Mouse (Mus musculus): ENCODE results near the gene Ccdc115. TPM values are rescaled to one million over a fixed set of nuclear protein-coding genes. Genes with fewer than 3 reads are reported as not detected.
A peak's percentile ranks its signal among the peaks of the same experiment; 100 is the strongest.

Ccdc115 gene
- polyA plus RNA-seq, 1 experiment from 2014 or later = 60.2 TPM

GRCm38 (mm10) chr1:34387346-34388327 lies 51.8 kb downstream of the Ccdc115 start:
- Histone ChIP-seq H3K27ac (no peak overlapping the region), H3K27me3 (ENCODE audit: insufficient read depth, poor library complexity, severe bottlenecking) (no peaks in the 10 kb centered on the region), H3K4me1 (peaks cover 8% of the 10 kb centered on the region; the same call in 1 of the 2 replicates), H3K36me3 (no peaks in the 10 kb centered on the region), H3K9me3 (no peaks in the 10 kb centered on the region), H3K4me3 (no peak overlapping the region)
- peak; percentile 76 for DNase-seq (ENCODE audit: low spot score)
- 67% methylated on average over 12 of the region's 12 CpGs for WGBS

Small RNA genes lying within 50 kb of the gene (microRNA-seq; reads per million reads assigned to microRNA genes)
- gene Mir5103 = 3.8 reads per million, percentile 10 among the genes with 10 or more reads in this experiment

Other genes starting within 250 kb of the Ccdc115 start
- gene Imp4, start 179 bp upstream of the Ccdc115 start, polyA plus RNA-seq (2016; fragmentation: Nextera tagmentation; extraction: Ambion mirVana) = 97.6 and 113 TPM in 2 replicates
- 8.1 and 9.1 TPM in 2 replicates for gene Ptpn18, start 20.1 kb upstream of the Ccdc115 start, polyA plus RNA-seq (2016; fragmentation: Nextera tagmentation; extraction: Ambion mirVana)
- gene Prss39, start 58.7 kb upstream of the Ccdc115 start, polyA plus RNA-seq (2016; fragmentation: Nextera tagmentation; extraction: Ambion mirVana) = not detected in 2 replicates
- 1.5 and 2.0 TPM in 2 replicates for gene Cfc1, start 96.0 kb upstream of the Ccdc115 start, polyA plus RNA-seq (2016; fragmentation: Nextera tagmentation; extraction: Ambion mirVana)
- 0.13 TPM in 1 of 2 replicates, not detected in the other for gene Prss40, start 121.3 kb upstream of the Ccdc115 start, polyA plus RNA-seq (2016; fragmentation: Nextera tagmentation; extraction: Ambion mirVana)
- gene Amer3, start 140.0 kb upstream of the Ccdc115 start, polyA plus RNA-seq (2016; fragmentation: Nextera tagmentation; extraction: Ambion mirVana) = 0.10 TPM in 1 of 2 replicates, not detected in the other